Mouse (Mus musculus) limb, embryonic 11.5 days (tissue): Measurements from ENCODE around the gene Ttc4. TPM values are rescaled to one million over a fixed set of nuclear protein-coding genes. Genes with fewer than 3 reads are reported as not detected.

Experiments
- ATAC-seq: fragments of 200-750 bp; cut with Nextera tagmentation; 2 replicates; pipeline ENCODE4 v1.8.0; 2017; ENCODE audit warnings: low read depth; ENCODE audit not compliant: insufficient number of reproducible peaks, low FRiP score, low TSS enrichment
- DNase-seq: peaks from one replicate; pipeline ENCODE4 v3.0.0-alpha.2; 2015; ENCODE audit warnings: low spot score
- H3K27ac ChIP-seq: fragments of 300-500 bp; sonication (generic); replicated peaks from 2 replicates; pipeline ENCODE4 v1.5.1; 2014; ENCODE audit warnings: low read depth, mild to moderate bottlenecking, low read length
- H3K27me3 ChIP-seq: fragments of 300-500 bp; sonication (generic); 2 replicates; pipeline ENCODE4 v1.6.1; 2014; ENCODE audit warnings: mild to moderate bottlenecking, low read length, mixed read lengths; ENCODE audit not compliant: control insufficient read depth, insufficient read depth
- H3K36me3 ChIP-seq: fragments of 300-500 bp; sonication (generic); 2 replicates; pipeline ENCODE4 v1.6.1; 2014; ENCODE audit warnings: mild to moderate bottlenecking, low read length, moderate library complexity, mixed read lengths; ENCODE audit not compliant: control insufficient read depth, insufficient read depth
- H3K4me1 ChIP-seq: fragments of 300-500 bp; sonication (generic); 2 replicates; pipeline ENCODE4 v1.6.1; 2014; ENCODE audit warnings: low read length, mixed read lengths; ENCODE audit not compliant: control insufficient read depth, insufficient read depth
- H3K4me2 ChIP-seq: fragments of 300-500 bp; sonication (generic); 2 replicates; pipeline ENCODE4 v1.6.1; 2014; ENCODE audit warnings: low read depth, mild to moderate bottlenecking, moderate library complexity; ENCODE audit not compliant: severe bottlenecking
- H3K4me3 ChIP-seq: fragments of 300-500 bp; sonication (generic); 2 replicates; pipeline ENCODE4 v1.5.1; 2014; ENCODE audit warnings: low read depth, low read length
- H3K9ac ChIP-seq: fragments of 300-500 bp; sonication (generic); 2 replicates; pipeline ENCODE4 v1.6.1; 2014; ENCODE audit warnings: mild to moderate bottlenecking, low read length
- H3K9me3 ChIP-seq: fragments of 300-500 bp; sonication (generic); 2 replicates; pipeline ENCODE4 v1.6.1; 2016; ENCODE audit warnings: low read length; ENCODE audit not compliant: control insufficient read depth
- WGBS: fragments of 180-500 bp; shearing (Covaris S2); extraction: QIAGEN DNeasy Blood & Tissue Kit; methylation state at CpG from one replicate; pipeline ENCODE4 v1.1.7; 2014; 5-methylcytosine and 5-hydroxymethylcytosine counted together
- polyA plus RNA-seq: library from polyadenylated mRNA; unstranded; fragments of >200 nt; fragmentation: Nextera tagmentation; extraction: Ambion mirVana; gene quantifications from 2 replicates; pipeline ENCODE4 v1.2.1, GENCODE M21; 2014

The Ttc4 gene
- polyA plus RNA-seq, 1 experiment from 2014 or later = 101 TPM

DNA sequence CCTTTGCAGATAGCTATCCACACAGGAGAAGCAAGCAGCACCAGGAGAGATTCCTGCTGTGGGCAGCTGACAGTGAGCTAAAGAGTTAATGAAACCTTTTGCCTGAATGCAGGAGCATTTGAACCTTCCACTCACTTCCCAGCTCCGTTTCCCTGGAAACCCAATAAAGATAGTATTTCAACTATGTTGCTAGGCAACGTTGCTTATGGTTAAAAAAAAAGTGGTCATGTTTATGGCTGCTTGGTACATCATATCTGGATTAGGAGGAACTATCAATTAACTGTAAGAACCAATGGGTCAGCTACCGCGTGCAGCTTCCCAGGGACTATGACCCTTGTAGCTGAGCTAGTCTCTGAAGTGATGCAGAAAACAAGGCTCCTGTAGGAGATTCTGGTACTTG, 22.1 kb upstream of the Ttc4 start:
- peak; percentile 29 for DNase-seq
- H3K9me3 ChIP-seq = no peaks in the 10 kb centered on the region
- 0 out of 2 replicates have a peak overlapping the region, but pooled peaks have one; percentile 8 for H3K4me2 ChIP-seq

GRCm38 (mm10) chr4:106699989-106700388, 21.2 kb upstream of the Ttc4 start:
- no peak overlapping the region for H3K4me3 ChIP-seq
- no peak overlapping the region for H3K4me2 ChIP-seq
- no peaks in the 10 kb centered on the region for H3K36me3 ChIP-seq
- H3K27me3 ChIP-seq = no peaks in the 10 kb centered on the region
- peak; percentile 44; the same call in 1 of the 2 replicates for ATAC-seq
- peak; percentile 84 for DNase-seq
- H3K4me1 ChIP-seq = peaks cover 7% of the 10 kb centered on the region
- H3K27ac ChIP-seq = no peak overlapping the region
- H3K9me3 ChIP-seq = no peaks in the 10 kb centered on the region
- 21% methylated on average over 9 of the region's 9 CpGs for WGBS
- H3K9ac ChIP-seq = no peak overlapping the region

More for the DNA sequence above, 22.1 kb upstream of the Ttc4 start:
- Histone ChIP-seq H3K27ac (no peak overlapping the region), H3K4me1 (peaks cover 7% of the 10 kb centered on the region), H3K9ac (no peak overlapping the region), H3K36me3 (no peaks in the 10 kb centered on the region), H3K27me3 (no peaks in the 10 kb centered on the region), H3K4me3 (no peak overlapping the region)
- ATAC-seq = no peak
- 46% methylated on average over 4 of the region's 4 CpGs for WGBS

DNA sequence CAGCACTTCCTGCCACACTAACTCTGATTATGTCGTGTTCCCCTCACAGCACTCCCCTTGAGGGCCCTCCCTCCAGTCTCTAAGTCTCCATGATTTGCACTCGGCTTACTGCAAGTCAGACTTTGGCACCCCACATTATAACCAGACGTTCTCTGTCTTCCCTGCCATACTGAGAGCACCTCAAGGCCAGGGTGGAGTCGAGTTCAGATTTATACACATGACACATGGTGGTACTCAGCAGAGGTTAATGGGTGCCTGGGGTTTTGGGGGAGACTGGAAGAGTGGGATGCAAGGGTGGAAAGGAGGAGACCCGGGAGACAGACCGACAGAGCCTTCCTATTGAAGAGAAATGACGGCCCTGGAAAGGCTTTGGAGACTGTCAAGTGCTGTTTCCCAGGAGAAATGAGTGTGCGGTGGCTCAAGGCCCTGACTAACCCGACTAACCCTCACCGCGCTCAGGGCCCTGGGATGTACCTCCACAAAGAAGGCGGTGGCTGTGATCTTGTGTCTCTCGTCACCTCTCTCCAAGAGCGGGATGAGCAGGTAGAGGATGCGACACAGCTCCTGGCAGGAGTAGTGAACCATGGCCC, 15.2 kb upstream of the Ttc4 start:
- Histone ChIP-seq H3K36me3 (no peaks in the 10 kb centered on the region), H3K9ac (no peak overlapping the region), H3K4me2 (no peak overlapping the region), H3K27me3 (no peaks in the 10 kb centered on the region), H3K4me3 (no peak overlapping the region), H3K27ac (no peak overlapping the region), H3K4me1 (no peaks in the 10 kb centered on the region), H3K9me3 (no peaks in the 10 kb centered on the region)
- no peak for DNase-seq
- ATAC-seq = no peak
- WGBS = 81% methylated on average over 15 of the region's 15 CpGs

DNA sequence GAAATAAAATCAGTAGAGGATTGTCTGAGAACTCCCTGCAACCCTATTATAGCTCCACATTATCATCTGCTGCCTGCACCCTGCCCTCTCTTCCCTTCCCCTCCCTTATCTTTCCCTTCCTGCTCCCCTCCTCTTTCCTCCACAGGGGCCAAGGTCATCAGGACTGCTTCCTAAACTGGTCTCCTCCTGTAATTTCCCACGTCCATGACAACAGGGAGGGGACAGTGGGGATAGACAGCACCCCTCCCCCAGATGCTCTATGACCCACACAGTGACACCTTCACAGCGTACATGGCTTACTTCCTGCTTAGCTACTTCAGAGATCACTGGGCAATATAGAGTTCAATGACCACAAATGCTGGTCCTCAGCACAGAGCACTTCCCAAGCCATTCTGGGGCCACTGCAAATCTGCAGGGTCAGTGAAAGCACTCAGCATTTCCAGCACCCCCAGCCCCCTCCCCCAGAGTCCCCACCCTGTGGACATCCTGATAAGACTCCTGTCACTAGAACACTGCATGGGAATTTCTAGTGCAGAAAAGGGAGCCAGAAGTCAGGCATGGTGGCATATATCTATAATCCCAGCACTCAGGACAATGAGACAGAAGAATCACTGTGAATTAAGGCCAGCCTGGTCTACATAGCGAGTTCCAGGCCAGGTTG, 10.0 kb upstream of the Ttc4 start:
- ATAC-seq (no peak), DNase-seq (no peak)
- H3K4me3 ChIP-seq = no peak overlapping the region
- 43% methylated on average over 3 of the region's 3 CpGs for WGBS
- H3K9me3 ChIP-seq = no peaks in the 10 kb centered on the region
- no peaks in the 10 kb centered on the region for H3K36me3 ChIP-seq
- no peaks in the 10 kb centered on the region for H3K4me1 ChIP-seq
- no peak overlapping the region for H3K9ac ChIP-seq
- no peaks in the 10 kb centered on the region for H3K27me3 ChIP-seq
- no peak overlapping the region for H3K4me2 ChIP-seq
- H3K27ac ChIP-seq = no peak overlapping the region

DNA sequence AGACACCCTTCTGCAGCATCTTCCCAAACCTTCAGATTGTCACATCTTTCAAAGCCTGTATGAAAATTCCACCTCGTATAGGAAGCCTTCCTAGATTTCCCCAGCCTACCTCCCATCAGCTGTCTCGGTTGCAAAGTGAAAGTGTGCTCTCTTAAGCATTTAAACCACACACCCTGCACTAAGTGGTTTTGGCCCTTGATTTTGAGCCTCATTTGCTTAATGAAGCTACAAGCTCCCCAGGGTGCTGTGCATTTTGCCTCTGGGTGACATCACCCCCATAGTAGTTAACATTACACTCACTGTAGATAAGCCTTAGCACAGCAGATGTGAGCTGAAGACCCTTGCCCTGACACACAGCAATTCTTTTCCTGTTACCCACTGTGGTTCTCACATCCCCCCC, 2.2 kb upstream of the Ttc4 start:
- no peak overlapping the region for H3K4me2 ChIP-seq
- peaks cover 4% of the 10 kb centered on the region; the same call in 1 of the 2 replicates for H3K36me3 ChIP-seq
- no peak overlapping the region for H3K4me3 ChIP-seq
- ATAC-seq = no peak
- no peak overlapping the region for H3K9ac ChIP-seq
- 63% methylated on average over 2 of the region's 2 CpGs for WGBS
- no peaks in the 10 kb centered on the region for H3K9me3 ChIP-seq
- peaks cover 3% of the 10 kb centered on the region; the same call in 1 of the 2 replicates for H3K4me1 ChIP-seq
- no peak for DNase-seq
- H3K27me3 ChIP-seq = no peaks in the 10 kb centered on the region
- no peak overlapping the region for H3K27ac ChIP-seq

GRCm38 (mm10) chr4:106679152-106679551, 408 bp upstream of the Ttc4 start:
- no peak overlapping the region for H3K4me3 ChIP-seq
- ATAC-seq = peak; percentile 33
- H3K27me3 ChIP-seq = no peaks in the 10 kb centered on the region
- H3K36me3 ChIP-seq = peaks cover 6% of the 10 kb centered on the region; the same call in 1 of the 2 replicates
- WGBS = 41% methylated on average over 3 of the region's 3 CpGs
- no peaks in the 10 kb centered on the region for H3K9me3 ChIP-seq
- H3K27ac ChIP-seq = no peak overlapping the region
- no peak for DNase-seq
- H3K4me1 ChIP-seq = peaks cover 3% of the 10 kb centered on the region; the same call in 1 of the 2 replicates
- no peak overlapping the region for H3K9ac ChIP-seq
- H3K4me2 ChIP-seq = no peak overlapping the region

DNA sequence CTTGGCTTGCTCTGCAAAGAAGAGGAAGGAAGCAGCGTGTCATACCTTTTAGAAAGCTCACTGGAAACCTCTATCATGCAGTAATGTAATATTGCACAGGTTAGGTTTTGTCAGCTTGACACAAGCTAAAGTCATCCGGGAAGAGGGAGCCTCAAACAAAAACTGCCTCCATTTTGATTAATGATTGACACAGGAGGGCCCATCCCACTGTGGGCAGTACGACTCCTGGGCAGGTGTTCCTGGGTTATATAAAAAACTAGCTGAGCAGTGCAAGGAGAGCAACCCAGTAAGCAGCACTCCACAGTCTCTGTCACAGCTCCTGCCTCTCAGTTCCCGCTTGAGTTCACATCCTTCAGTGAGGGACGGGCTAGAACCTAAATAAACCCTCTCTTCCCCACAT, 2.0 kb downstream of the Ttc4 start:
- Histone ChIP-seq H3K4me1 (peaks cover 3% of the 10 kb centered on the region; the same call in 1 of the 2 replicates), H3K27ac (no peak overlapping the region), H3K9me3 (no peaks in the 10 kb centered on the region), H3K4me3 (no peak overlapping the region), H3K36me3 (peaks cover 8% of the 10 kb centered on the region; the same call in 1 of the 2 replicates), H3K9ac (no peak overlapping the region), H3K4me2 (no peak overlapping the region), H3K27me3 (no peaks in the 10 kb centered on the region)
- ATAC-seq = no peak
- no peak for DNase-seq
- WGBS = 92% methylated on average over 5 of the region's 5 CpGs

DNA sequence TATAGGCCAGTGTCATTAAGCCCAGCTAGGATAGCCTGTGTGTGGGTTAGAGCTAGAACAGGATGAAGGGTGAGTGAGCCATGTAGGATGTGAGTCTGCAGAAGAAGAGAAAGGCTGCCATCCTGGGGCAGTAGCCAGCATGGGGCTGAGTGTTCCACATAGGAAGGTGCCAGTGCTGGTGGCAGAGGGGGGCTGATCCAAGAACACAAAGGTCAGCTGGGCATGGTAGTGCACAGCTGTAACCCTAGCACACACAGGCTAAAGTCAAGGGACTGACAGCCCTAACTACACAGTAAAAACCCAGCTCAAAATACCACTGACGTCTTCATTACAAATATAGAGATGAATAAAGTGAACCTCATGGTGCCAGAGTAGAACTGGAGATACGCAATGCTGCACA, 12.2 kb downstream of the Ttc4 start:
- peaks cover 32% of the 10 kb centered on the region for H3K36me3 ChIP-seq
- DNase-seq (no peak), ATAC-seq (no peak)
- H3K4me1 ChIP-seq = no peaks in the 10 kb centered on the region
- H3K9me3 ChIP-seq = no peaks in the 10 kb centered on the region
- 97% methylated on average over 2 of the region's 2 CpGs for WGBS
- H3K4me2 ChIP-seq = no peak overlapping the region
- H3K27ac ChIP-seq = no peak overlapping the region
- no peak overlapping the region for H3K9ac ChIP-seq
- H3K4me3 ChIP-seq = no peak overlapping the region
- H3K27me3 ChIP-seq = no peaks in the 10 kb centered on the region
